Mouse (Mus musculus): Measurements from ENCODE around the gene G6pc. TPM values are rescaled to one million over a fixed set of nuclear protein-coding genes. Genes with fewer than 3 reads are reported as not detected.
"Not testable (repeated sequence)": the region's sequence is repeated elsewhere in the genome, so short reads cannot be mapped to it uniquely, and the experiment has no call there.

The G6pc gene
- polyA plus RNA-seq, 1 experiment from 2014 or later: not detected

DNA sequence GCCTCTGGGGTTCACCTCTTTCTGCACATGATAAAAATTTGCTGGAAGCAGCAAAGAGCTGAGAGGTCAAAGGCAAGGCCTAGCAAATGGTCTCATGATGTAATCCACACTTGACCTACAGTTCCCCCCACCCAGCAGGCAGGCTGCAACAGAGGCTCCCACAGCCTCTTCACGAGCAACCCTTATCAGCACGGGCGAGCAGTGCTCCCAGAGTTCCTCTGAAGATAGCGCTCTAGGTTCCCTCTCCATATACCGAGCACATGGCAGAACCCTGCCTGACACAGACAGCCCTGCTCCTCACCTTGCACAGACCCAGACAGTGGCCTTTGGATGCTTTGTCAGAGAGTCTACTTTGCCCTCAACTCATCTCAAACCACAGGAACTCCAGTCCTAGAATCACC is 2.8 kb upstream of the G6pc start:
- no peaks in the 10 kb centered on the region for H3K27me3 ChIP-seq (ENCODE audit: control insufficient read depth, insufficient read depth, low read length)
- no peak overlapping the region for H3K27ac ChIP-seq (ENCODE audit: low read depth, low read length)
- ATAC-seq (replicated peaks; ENCODE audit: low FRiP score) (no peak), DNase-seq (ENCODE audit: low spot score) (no peak)
- H3K4me3 ChIP-seq (ENCODE audit: low read depth, low read length): no peak overlapping the region
- no peaks in the 10 kb centered on the region for H3K4me1 ChIP-seq (replicated peaks; ENCODE audit: control insufficient read depth, insufficient read depth, low read length)
- H3K9ac ChIP-seq (ENCODE audit: low read length): no peak overlapping the region
- no peaks in the 10 kb centered on the region for H3K36me3 ChIP-seq (ENCODE audit: control insufficient read depth, insufficient read depth, low read length)
- H3K9me3 ChIP-seq (ENCODE audit: control insufficient read depth, low read length): no peaks in the 10 kb centered on the region
- no peak overlapping the region for H3K4me2 ChIP-seq (ENCODE audit: low read depth, low read length, severe bottlenecking)
- 80% methylated on average over 5 of the region's 5 CpGs for WGBS

DNA sequence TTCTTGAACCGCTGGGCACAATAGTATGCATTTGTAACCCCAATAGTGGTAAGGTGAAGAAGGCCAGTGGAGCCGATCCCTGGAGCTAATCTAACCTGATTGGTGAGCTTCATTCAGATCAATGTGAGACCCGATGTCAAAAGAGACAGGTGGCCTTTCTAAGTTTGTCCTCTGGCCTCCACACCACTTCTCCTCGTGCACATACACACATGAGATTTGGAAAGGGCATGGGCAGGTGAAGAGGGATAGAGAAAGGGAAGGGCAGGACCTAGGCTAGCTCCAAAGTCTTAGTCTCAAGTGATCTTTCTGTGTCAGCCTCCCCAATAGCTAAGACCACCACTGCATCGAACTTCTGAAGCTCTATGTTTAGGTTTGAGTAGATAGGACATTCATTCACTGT is 2.8 kb downstream of the G6pc start:
- Histone ChIP-seq H3K4me2 (ENCODE audit: low read depth, low read length, severe bottlenecking) (no peak overlapping the region), H3K4me1 (replicated peaks; ENCODE audit: control insufficient read depth, insufficient read depth, low read length) (no peaks in the 10 kb centered on the region), H3K4me3 (ENCODE audit: low read depth, low read length) (no peak overlapping the region), H3K9me3 (ENCODE audit: control insufficient read depth, low read length) (no peaks in the 10 kb centered on the region), H3K27me3 (ENCODE audit: control insufficient read depth, insufficient read depth, low read length) (no peaks in the 10 kb centered on the region), H3K9ac (ENCODE audit: low read length) (no peak overlapping the region), H3K36me3 (ENCODE audit: control insufficient read depth, insufficient read depth, low read length) (no peaks in the 10 kb centered on the region), H3K27ac (ENCODE audit: low read depth, low read length) (no peak overlapping the region)
- DNase-seq (ENCODE audit: low spot score) (no peak), ATAC-seq (replicated peaks; ENCODE audit: low FRiP score) (no peak)
- 82% methylated on average over 5 of the region's 5 CpGs for WGBS

DNA sequence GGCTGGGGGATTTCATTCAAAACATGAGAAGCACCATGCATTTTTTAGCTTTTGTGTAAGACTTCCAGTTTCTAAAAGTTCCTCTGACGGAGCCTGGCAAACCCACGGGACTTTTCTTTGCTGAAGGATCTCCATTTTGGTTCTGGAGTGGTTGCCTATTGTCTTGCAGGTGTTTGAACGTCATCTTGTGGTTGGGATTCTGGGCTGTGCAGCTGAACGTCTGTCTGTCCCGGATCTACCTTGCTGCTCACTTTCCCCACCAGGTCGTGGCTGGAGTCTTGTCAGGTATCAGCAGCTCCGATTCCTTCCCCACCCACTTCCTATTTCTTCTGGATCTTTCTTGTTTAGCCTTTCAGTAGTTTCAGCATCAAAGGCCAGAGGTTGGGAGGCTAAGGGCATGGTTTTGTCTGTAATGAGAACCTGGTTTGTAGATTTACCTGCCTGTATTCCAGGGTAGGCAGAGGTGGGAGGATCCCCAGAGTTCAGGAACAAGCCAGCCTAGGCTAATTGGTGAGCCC is 7.1 kb downstream of the G6pc start:
- no peak overlapping the region for H3K9ac ChIP-seq (ENCODE audit: low read length)
- H3K36me3 ChIP-seq (ENCODE audit: control insufficient read depth, insufficient read depth, low read length): no peaks in the 10 kb centered on the region
- H3K4me1 ChIP-seq (replicated peaks; ENCODE audit: control insufficient read depth, insufficient read depth, low read length): no peaks in the 10 kb centered on the region
- no peak overlapping the region for H3K27ac ChIP-seq (ENCODE audit: low read depth, low read length)
- no peak overlapping the region for H3K4me3 ChIP-seq (ENCODE audit: low read depth, low read length)
- 67% methylated on average over 7 of the region's 7 CpGs for WGBS
- no peaks in the 10 kb centered on the region for H3K9me3 ChIP-seq (ENCODE audit: control insufficient read depth, low read length)
- H3K27me3 ChIP-seq (ENCODE audit: control insufficient read depth, insufficient read depth, low read length): no peaks in the 10 kb centered on the region
- ATAC-seq (replicated peaks; ENCODE audit: low FRiP score) (no peak), DNase-seq (ENCODE audit: low spot score) (no peak)
- no peak overlapping the region for H3K4me2 ChIP-seq (ENCODE audit: low read depth, low read length, severe bottlenecking)

DNA sequence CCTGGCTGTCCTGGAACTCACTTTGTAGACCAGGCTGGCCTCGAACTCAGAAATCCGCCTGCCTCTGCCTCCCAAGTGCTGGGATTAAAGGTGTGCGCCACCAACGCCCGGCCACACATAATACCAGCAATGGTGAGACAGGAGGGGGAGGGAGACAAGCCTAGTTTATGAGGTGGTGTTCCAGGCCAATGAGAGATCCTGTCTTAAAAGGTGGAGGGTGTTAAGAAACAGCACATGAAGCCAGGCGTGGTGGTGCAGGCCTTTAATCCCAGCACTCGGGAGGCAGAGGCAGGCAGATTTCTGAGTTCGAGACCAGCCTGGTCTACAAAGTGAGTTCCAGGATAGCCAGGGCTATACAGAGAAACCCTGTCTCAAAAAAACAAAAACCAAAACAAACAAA is 10.8 kb downstream of the G6pc start:
- ATAC-seq (replicated peaks; ENCODE audit: low FRiP score); H3K27ac ChIP-seq (ENCODE audit: low read depth, low read length); H3K9me3 ChIP-seq (ENCODE audit: control insufficient read depth, low read length); H3K4me3 ChIP-seq (ENCODE audit: low read depth, low read length); H3K27me3 ChIP-seq (ENCODE audit: control insufficient read depth, insufficient read depth, low read length); H3K36me3 ChIP-seq (ENCODE audit: control insufficient read depth, insufficient read depth, low read length); H3K4me1 ChIP-seq (replicated peaks; ENCODE audit: control insufficient read depth, insufficient read depth, low read length); DNase-seq (ENCODE audit: low spot score); H3K9ac ChIP-seq (ENCODE audit: low read length); H3K4me2 ChIP-seq (ENCODE audit: low read depth, low read length, severe bottlenecking): not testable (repeated sequence)
- 94% methylated on average over 8 of the region's 8 CpGs for WGBS

DNA sequence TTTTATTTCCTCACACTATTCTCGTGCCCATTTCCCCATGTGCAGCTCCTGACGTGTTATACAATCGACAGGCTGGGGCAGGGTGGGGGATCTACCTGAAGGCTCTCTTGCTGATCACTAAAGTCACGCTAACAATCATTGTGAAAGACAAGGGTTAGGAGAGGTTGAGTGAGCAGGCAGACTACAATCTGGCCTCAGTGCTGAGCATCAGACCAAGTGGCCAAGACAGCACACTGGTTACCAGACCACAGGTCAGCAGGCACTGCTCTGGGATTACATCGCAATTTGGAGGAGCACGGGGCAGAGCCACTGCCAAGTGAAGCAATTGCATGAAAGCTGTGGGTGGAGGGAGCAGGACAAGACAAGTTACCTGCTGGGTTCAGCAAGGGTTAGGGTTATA is 11.6 kb downstream of the G6pc start:
- H3K36me3 ChIP-seq (ENCODE audit: control insufficient read depth, insufficient read depth, low read length): no peaks in the 10 kb centered on the region
- no peak overlapping the region for H3K4me2 ChIP-seq (ENCODE audit: low read depth, low read length, severe bottlenecking)
- ATAC-seq (replicated peaks; ENCODE audit: low FRiP score) (no peak), DNase-seq (ENCODE audit: low spot score) (no peak)
- no peaks in the 10 kb centered on the region for H3K9me3 ChIP-seq (ENCODE audit: control insufficient read depth, low read length)
- H3K4me3 ChIP-seq (ENCODE audit: low read depth, low read length): no peak overlapping the region
- no peak overlapping the region for H3K27ac ChIP-seq (ENCODE audit: low read depth, low read length)
- no peaks in the 10 kb centered on the region for H3K27me3 ChIP-seq (ENCODE audit: control insufficient read depth, insufficient read depth, low read length)
- H3K4me1 ChIP-seq (replicated peaks; ENCODE audit: control insufficient read depth, insufficient read depth, low read length): no peaks in the 10 kb centered on the region
- 82% methylated on average over 6 of the region's 6 CpGs for WGBS
- H3K9ac ChIP-seq (ENCODE audit: low read length): no peak overlapping the region

DNA sequence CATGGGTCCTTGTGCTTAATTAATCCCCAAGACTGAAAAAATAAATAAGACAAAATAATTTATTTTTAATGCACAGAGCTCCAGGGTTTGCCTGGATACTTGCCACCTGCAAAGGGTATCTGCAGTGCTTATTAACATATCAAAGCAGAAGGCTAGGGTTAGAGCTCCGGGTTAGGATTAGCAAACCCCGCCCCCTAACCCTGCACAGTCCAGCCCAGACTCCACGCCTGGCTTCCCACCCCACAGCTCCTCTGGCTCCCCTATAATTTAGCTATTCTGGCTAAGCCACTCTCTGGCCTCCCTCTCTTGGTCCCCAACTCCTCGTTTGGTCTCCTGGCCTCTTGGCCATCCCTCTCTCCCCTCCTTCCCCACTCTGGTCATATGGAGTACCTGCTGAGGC is 14.5 kb downstream of the G6pc start:
- Histone ChIP-seq H3K27me3 (ENCODE audit: control insufficient read depth, insufficient read depth, low read length) (no peaks in the 10 kb centered on the region), H3K27ac (ENCODE audit: low read depth, low read length) (no peak overlapping the region), H3K4me3 (ENCODE audit: low read depth, low read length) (no peak overlapping the region), H3K36me3 (ENCODE audit: control insufficient read depth, insufficient read depth, low read length) (no peaks in the 10 kb centered on the region), H3K9ac (ENCODE audit: low read length) (no peak overlapping the region), H3K9me3 (ENCODE audit: control insufficient read depth, low read length) (no peaks in the 10 kb centered on the region), H3K4me1 (replicated peaks; ENCODE audit: control insufficient read depth, insufficient read depth, low read length) (no peaks in the 10 kb centered on the region), H3K4me2 (ENCODE audit: low read depth, low read length, severe bottlenecking) (no peak overlapping the region)
- ATAC-seq (replicated peaks; ENCODE audit: low FRiP score): no peak
- 6% methylated on average over 4 of the region's 4 CpGs for WGBS
- peak; percentile 60 for DNase-seq (ENCODE audit: low spot score)

DNA sequence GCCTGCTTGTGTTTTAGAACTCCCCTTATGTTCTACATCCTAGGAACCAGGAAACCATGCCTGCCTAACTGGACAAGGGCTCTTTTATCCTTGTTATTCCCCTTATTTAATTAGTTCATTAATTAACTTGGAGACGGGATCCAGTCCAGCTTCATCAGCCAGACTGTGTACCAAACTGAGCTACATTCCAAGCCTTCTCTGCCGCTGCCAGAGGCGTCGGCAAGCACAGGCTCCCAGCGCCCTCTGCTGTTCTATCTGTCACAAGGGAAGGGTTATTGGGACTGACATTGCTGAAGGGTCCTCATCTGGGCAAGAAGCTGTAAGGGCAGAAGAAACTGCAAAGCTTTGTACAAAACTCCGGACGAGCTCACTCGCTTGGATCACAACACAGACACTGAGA is 27.7 kb downstream of the G6pc start:
- whole genome bisulfite sequencing: 4% methylated on average over 8 of the region's 8 CpGs
- DNase-seq (ENCODE audit: low spot score) (peak; percentile 86), ATAC-seq (replicated peaks; ENCODE audit: low FRiP score) (no peak)
- Histone ChIP-seq H3K4me1 (replicated peaks; ENCODE audit: control insufficient read depth, insufficient read depth, low read length) (no peaks in the 10 kb centered on the region), H3K36me3 (ENCODE audit: control insufficient read depth, insufficient read depth, low read length) (no peaks in the 10 kb centered on the region), H3K27me3 (ENCODE audit: control insufficient read depth, insufficient read depth, low read length) (no peaks in the 10 kb centered on the region), H3K4me2 (ENCODE audit: low read depth, low read length, severe bottlenecking) (no peak overlapping the region), H3K4me3 (ENCODE audit: low read depth, low read length) (no peak overlapping the region), H3K9ac (ENCODE audit: low read length) (no peak overlapping the region), H3K27ac (ENCODE audit: low read depth, low read length) (no peak overlapping the region), H3K9me3 (ENCODE audit: control insufficient read depth, low read length) (no peaks in the 10 kb centered on the region)

DNA sequence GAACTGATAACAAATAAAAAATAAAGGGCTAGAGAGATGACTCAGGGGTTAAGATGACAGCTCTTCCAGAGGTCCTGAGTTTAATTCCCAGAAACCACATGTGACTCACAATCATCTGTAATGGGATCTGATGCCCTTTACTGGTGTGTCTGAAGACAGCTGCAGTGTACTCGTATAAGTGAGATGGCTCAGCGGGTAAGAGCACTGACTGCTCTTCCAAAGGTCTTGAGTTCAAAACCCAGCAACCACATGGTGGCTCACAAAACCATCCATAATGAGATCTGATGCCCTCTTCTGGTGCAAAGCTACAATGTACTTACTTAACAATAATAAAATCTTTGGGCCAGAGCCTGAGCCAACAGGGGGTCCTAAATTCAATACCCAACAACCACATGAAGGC is 47.9 kb downstream of the G6pc start:
- Histone ChIP-seq H3K27me3 (ENCODE audit: control insufficient read depth, insufficient read depth, low read length) (no peaks in the 10 kb centered on the region), H3K36me3 (ENCODE audit: control insufficient read depth, insufficient read depth, low read length) (no peaks in the 10 kb centered on the region), H3K4me3 (ENCODE audit: low read depth, low read length) (no peak overlapping the region), H3K27ac (ENCODE audit: low read depth, low read length) (no peak overlapping the region), H3K4me1 (replicated peaks; ENCODE audit: control insufficient read depth, insufficient read depth, low read length) (peaks cover 3% of the 10 kb centered on the region), H3K4me2 (ENCODE audit: low read depth, low read length, severe bottlenecking) (no peak overlapping the region), H3K9ac (ENCODE audit: low read length) (no peak overlapping the region), H3K9me3 (ENCODE audit: control insufficient read depth, low read length) (no peaks in the 10 kb centered on the region)
- DNase-seq (ENCODE audit: low spot score) (no peak), ATAC-seq (replicated peaks; ENCODE audit: low FRiP score) (no peak)
- WGBS: 91% methylated on average over 2 of the region's 2 CpGs

DNA sequence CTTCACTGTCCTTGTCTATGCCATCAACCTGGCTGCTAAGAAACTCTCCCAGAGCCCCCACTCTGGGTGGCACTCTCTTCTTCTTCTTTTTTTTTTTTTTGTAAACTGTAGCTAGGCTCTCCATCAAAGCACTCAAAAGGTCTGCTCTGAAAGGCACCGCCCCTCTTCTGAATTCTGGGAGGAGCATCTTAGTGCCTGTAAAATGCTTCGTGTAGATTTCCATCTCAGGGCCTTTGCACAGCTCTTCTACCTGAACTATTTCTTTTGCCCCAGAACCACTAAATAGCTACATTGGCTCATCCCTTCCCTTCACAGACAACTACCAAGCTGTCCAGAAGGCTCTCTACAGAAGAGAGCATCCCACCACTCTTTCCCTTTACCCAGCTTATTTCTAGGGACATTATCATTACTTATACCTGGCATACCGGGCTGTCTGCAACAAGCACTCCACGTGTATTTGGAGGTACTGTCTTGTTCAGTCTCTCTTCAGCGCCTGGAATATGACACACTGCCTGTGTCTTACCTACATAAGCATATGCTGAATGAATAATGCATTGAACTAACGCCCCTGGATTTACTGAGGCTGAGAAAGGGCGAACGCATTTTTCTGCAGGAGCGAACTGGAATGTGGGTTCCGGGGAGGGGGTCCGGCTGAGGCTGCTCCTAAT is 49.2 kb downstream of the G6pc start:
- ATAC-seq (replicated peaks; ENCODE audit: low FRiP score) (peak; percentile 12; the same call in 1 of the 2 replicates), DNase-seq (ENCODE audit: low spot score) (no peak)
- Histone ChIP-seq H3K4me3 (ENCODE audit: low read depth, low read length) (peak overlapping the region; percentile 82), H3K27me3 (ENCODE audit: control insufficient read depth, insufficient read depth, low read length) (no peaks in the 10 kb centered on the region), H3K36me3 (ENCODE audit: control insufficient read depth, insufficient read depth, low read length) (no peaks in the 10 kb centered on the region), H3K4me1 (replicated peaks; ENCODE audit: control insufficient read depth, insufficient read depth, low read length) (peaks cover 3% of the 10 kb centered on the region), H3K9ac (ENCODE audit: low read length) (peak overlapping the region; percentile 92), H3K4me2 (ENCODE audit: low read depth, low read length, severe bottlenecking) (peak overlapping the region; percentile 86), H3K9me3 (ENCODE audit: control insufficient read depth, low read length) (no peaks in the 10 kb centered on the region), H3K27ac (ENCODE audit: low read depth, low read length) (peak overlapping the region; percentile 31; the same call in 1 of the 2 replicates)
- 4% methylated on average over 11 of the region's 11 CpGs for WGBS

Measured in forebrain, embryonic 11.5 days (tissue).